Mouse (Mus musculus) R1 (cell line): ENCODE results near the gene Zfp553.

Experiments used
- DNase-seq: peaks from one replicate; pipeline ENCODE4 v3.0.0-alpha.2; 2018; ENCODE audit warnings: low read depth, low spot score

The Zfp553 gene

GRCm38 (mm10) chr7:127232622-127233367, at the start of gene Zfp553, which contains the start of gene Sept1:
Gene Zfp553 (plus strand): TSS chr7:127233061.
Gene Sept1 (minus strand): TSS chr7:127233130.
- DNase-seq, result peak; percentile 95

GRCm38 (mm10) chr7:127183345-127183744, 49.5 kb upstream of the Zfp553 start:
- no peak for DNase-seq

GRCm38 (mm10) chr7:127183828-127184227, 49.0 kb upstream of the Zfp553 start:
- peak; percentile 83 for DNase-seq

GRCm38 (mm10) chr7:127184720-127185119, 48.1 kb upstream of the Zfp553 start:
- no peak for DNase-seq

GRCm38 (mm10) chr7:127185601-127186000, 47.3 kb upstream of the Zfp553 start:
- peak; percentile 80 for DNase-seq

- peak; percentile 89 for DNase-seq
These were observed 45.5 kb upstream of the Zfp553 start for GRCm38 (mm10) chr7:127187351-127187750.

- DNase-seq, result no peak
These were observed 44.3 kb upstream of the Zfp553 start for GRCm38 (mm10) chr7:127188305-127189276.

GRCm38 (mm10) chr7:127190672-127191071, 42.2 kb upstream of the Zfp553 start:
- no peak for DNase-seq

- DNase-seq, result no peak
These were observed 39.9 kb upstream of the Zfp553 start for GRCm38 (mm10) chr7:127192989-127193388.

- DNase-seq, result no peak
These were observed 38.7 kb upstream of the Zfp553 start for GRCm38 (mm10) chr7:127194011-127194632.

GRCm38 (mm10) chr7:127194633-127195029, 38.2 kb upstream of the Zfp553 start:
- peak; percentile 90 for DNase-seq

GRCm38 (mm10) chr7:127195544-127196295, 37.1 kb upstream of the Zfp553 start, which contains the start of gene Cd2bp2:
Gene Cd2bp2 (minus strand): TSS chr7:127196050.
- peak; percentile 100 for DNase-seq

GRCm38 (mm10) chr7:127196484-127196883, 36.4 kb upstream of the Zfp553 start:
- DNase-seq, result no peak

GRCm38 (mm10) chr7:127206606-127207005, 26.3 kb upstream of the Zfp553 start:
- no peak for DNase-seq

- no peak for DNase-seq
These were observed 25.2 kb upstream of the Zfp553 start for GRCm38 (mm10) chr7:127207374-127208294.

GRCm38 (mm10) chr7:127208295-127208552, 24.6 kb upstream of the Zfp553 start, which contains the start of gene Tbc1d10b:
Gene Tbc1d10b (minus strand): TSS chr7:127208468.
- no peak for DNase-seq

- DNase-seq, result peak; percentile 100
These were observed 24.1 kb upstream of the Zfp553 start, which contains the start of gene Mylpf for GRCm38 (mm10) chr7:127208553-127209438. Gene Mylpf (plus strand): TSS chr7:127208890.

- no peak for DNase-seq
These were observed 23.0 kb upstream of the Zfp553 start for GRCm38 (mm10) chr7:127209851-127210250.

GRCm38 (mm10) chr7:127210266-127210665, 22.6 kb upstream of the Zfp553 start:
- no peak for DNase-seq
